Mouse (Mus musculus) forebrain, embryonic 16.5 days (tissue): ENCODE data around the gene Atp5j. TPM values are rescaled to one million over a fixed set of nuclear protein-coding genes. Genes with fewer than 3 reads are reported as not detected.

ENCODE experiments used
- ATAC-seq: fragments of 200-750 bp; cut with Nextera tagmentation; 2 replicates; pipeline ENCODE4 v1.8.0; 2017; ENCODE audit warnings: mild to moderate bottlenecking, moderate library complexity
- H3K27ac ChIP-seq: fragments of 300-500 bp; sonication (generic); 2 replicates; pipeline ENCODE4 v1.5.1; 2014; ENCODE audit warnings: low read length, control low read depth
- H3K27me3 ChIP-seq: fragments of 300-500 bp; sonication (generic); replicated peaks from 2 replicates; pipeline ENCODE4 v1.6.1; 2014; ENCODE audit warnings: low read length; ENCODE audit not compliant: control insufficient read depth, insufficient read depth
- H3K36me3 ChIP-seq: fragments of 300-500 bp; sonication (generic); 2 replicates; pipeline ENCODE4 v1.6.1; 2014; ENCODE audit not compliant: control insufficient read depth, insufficient read depth
- H3K4me1 ChIP-seq: fragments of 300-500 bp; sonication (generic); replicated peaks from 2 replicates; pipeline ENCODE4 v1.6.1; 2014; ENCODE audit warnings: low read length; ENCODE audit not compliant: control insufficient read depth, insufficient read depth
- H3K4me2 ChIP-seq: fragments of 300-500 bp; sonication (generic); 2 replicates; pipeline ENCODE4 v1.6.1; 2014; ENCODE audit warnings: mild to moderate bottlenecking, low read length, control low read depth
- H3K4me3 ChIP-seq: fragments of 300-500 bp; sonication (generic); replicated peaks from 2 replicates; pipeline ENCODE4 v1.5.1; 2014; ENCODE audit warnings: mild to moderate bottlenecking, low read length, control low read depth
- H3K9ac ChIP-seq: fragments of 300-500 bp; sonication (generic); replicated peaks from 2 replicates; pipeline ENCODE4 v1.6.1; 2014; ENCODE audit warnings: low read depth, low read length, control low read depth
- H3K9me3 ChIP-seq: fragments of 300-500 bp; sonication (generic); 2 replicates; pipeline ENCODE4 v1.6.1; 2016; ENCODE audit warnings: low read length; ENCODE audit not compliant: control insufficient read depth
- WGBS: fragments of 180-500 bp; shearing (Covaris S2); extraction: QIAGEN DNeasy Blood & Tissue Kit; methylation state at CpG from one replicate; pipeline ENCODE4 v1.1.7; 2014; 5-methylcytosine and 5-hydroxymethylcytosine counted together
- polyA plus RNA-seq: library from polyadenylated mRNA; unstranded; fragments of >200 nt; fragmentation: Nextera tagmentation; extraction: Ambion mirVana; gene quantifications from 2 replicates; pipeline ENCODE4 v1.2.1, GENCODE M21; 2015

Gene Atp5j
- polyA plus RNA-seq: 635 and 648 TPM in 2 replicates

DNA sequence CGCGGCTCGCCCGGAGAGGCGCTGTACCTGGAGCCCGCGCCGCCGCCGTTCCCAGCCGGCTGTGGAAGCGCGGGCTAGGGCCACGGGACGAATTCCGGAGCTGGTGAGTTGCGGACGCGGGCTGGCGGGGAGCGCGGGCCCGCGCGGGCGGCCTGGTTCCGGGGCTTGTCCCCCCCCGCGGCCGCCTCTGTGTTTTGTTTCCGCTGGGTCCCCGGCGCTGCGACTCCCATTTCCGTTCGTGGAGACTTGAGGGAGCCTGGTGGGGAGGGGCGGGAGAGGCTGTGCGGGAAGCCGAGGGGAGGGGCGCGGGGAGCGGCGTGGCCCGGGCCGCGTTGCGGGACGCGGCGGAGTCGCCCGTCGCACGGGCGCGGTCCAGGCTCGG is at the start of gene Atp5j:
TSS of gene Atp5j (minus strand) at position 185 of the 382 bp plus-strand sequence.
- no peaks in the 10 kb centered on the region for H3K27me3 ChIP-seq
- ATAC-seq: peak; percentile 74
- H3K9ac ChIP-seq: peak within 1 kb of the TSS; percentile 84
- peak within 1 kb of the TSS; percentile 90 for H3K27ac ChIP-seq
- H3K4me2 ChIP-seq: peak within 1 kb of the TSS; percentile 89
- H3K9me3 ChIP-seq: no peaks in the 10 kb centered on the region
- peak within 1 kb of the TSS; percentile 65 for H3K4me3 ChIP-seq
- under 1% methylated on average over 45 of the region's 57 CpGs for WGBS
- peaks cover 28% of the 10 kb centered on the region for H3K4me1 ChIP-seq
- peaks cover 9% of the 10 kb centered on the region for H3K36me3 ChIP-seq

- WGBS: 87% methylated on average over 8 of the region's 8 CpGs
Measured at GRCm38 (mm10) chr16:84884572-84884971, 49.1 kb upstream of the Atp5j start.

DNA sequence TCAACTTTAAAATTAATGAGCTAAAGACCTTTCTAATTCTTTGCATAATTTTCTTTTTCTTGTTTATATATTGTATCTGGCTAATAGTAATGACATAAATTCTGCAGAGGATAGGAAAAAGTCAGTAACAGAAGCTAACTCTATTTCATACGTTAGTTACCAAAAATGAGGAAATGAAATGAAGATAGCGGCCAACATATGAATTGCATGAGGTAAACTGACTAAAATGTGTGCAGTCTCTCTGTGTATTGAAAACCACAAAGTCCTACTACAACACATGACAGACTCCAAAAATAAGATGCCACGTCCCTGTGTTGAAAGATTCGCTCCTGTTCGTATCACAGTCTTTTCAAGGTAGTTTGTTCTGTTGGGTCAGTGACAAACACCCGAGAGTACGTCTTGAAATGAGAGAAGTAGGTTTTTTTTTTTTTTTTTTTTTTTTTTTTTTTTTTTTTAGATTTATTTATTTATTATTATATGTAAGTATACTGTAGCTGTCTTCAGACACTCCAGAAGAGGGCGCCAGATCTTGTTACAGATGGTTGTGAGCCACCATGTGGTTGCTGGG is 46.4 kb upstream of the Atp5j start:
- Histone ChIP-seq H3K4me1 (peaks cover 2% of the 10 kb centered on the region; the same call in 1 of the 2 replicates), H3K9ac (no peak overlapping the region), H3K4me2 (no peak overlapping the region), H3K9me3 (no peaks in the 10 kb centered on the region), H3K4me3 (no peak overlapping the region), H3K36me3 (no peaks in the 10 kb centered on the region), H3K27ac (no peak overlapping the region), H3K27me3 (no peaks in the 10 kb centered on the region)
- 96% methylated on average over 7 of the region's 8 CpGs for WGBS
- no peak for ATAC-seq

More at GRCm38 (mm10) chr16:84884572-84884971, 49.1 kb upstream of the Atp5j start:
- Histone ChIP-seq H3K4me3 (no peak overlapping the region), H3K27me3 (no peaks in the 10 kb centered on the region), H3K4me2 (no peak overlapping the region), H3K36me3 (no peaks in the 10 kb centered on the region), H3K9ac (no peak overlapping the region), H3K9me3 (no peaks in the 10 kb centered on the region), H3K27ac (no peak overlapping the region), H3K4me1 (no peaks in the 10 kb centered on the region)
- no peak for ATAC-seq

GRCm38 (mm10) chr16:84881168-84881567 is 45.7 kb upstream of the Atp5j start:
- H3K9me3 ChIP-seq: no peaks in the 10 kb centered on the region

GRCm38 (mm10) chr16:84879146-84879545 is 43.7 kb upstream of the Atp5j start:
- WGBS: 21% methylated on average over 5 of the region's 5 CpGs
- no peaks in the 10 kb centered on the region for H3K27me3 ChIP-seq
- H3K27ac ChIP-seq: no peak overlapping the region
- peaks cover 17% of the 10 kb centered on the region for H3K4me1 ChIP-seq
- no peak overlapping the region for H3K4me2 ChIP-seq
- no peak overlapping the region for H3K4me3 ChIP-seq
- no peaks in the 10 kb centered on the region for H3K9me3 ChIP-seq
- H3K36me3 ChIP-seq: no peaks in the 10 kb centered on the region
- 0 out of 2 replicates have a peak, but pooled peaks have one; percentile 37 for ATAC-seq
- no peak overlapping the region for H3K9ac ChIP-seq

More at GRCm38 (mm10) chr16:84881168-84881567, 45.7 kb upstream of the Atp5j start:
- no peaks in the 10 kb centered on the region for H3K27me3 ChIP-seq
- H3K4me3 ChIP-seq: no peak overlapping the region
- ATAC-seq: no peak
- H3K27ac ChIP-seq: no peak overlapping the region
- H3K4me1 ChIP-seq: peaks cover 5% of the 10 kb centered on the region
- no peak overlapping the region for H3K9ac ChIP-seq
- WGBS: 89% methylated on average over 9 of the region's 9 CpGs
- H3K4me2 ChIP-seq: no peak overlapping the region
- no peaks in the 10 kb centered on the region for H3K36me3 ChIP-seq

GRCm38 (mm10) chr16:84876082-84876481 is 40.7 kb upstream of the Atp5j start:
- 26% methylated on average over 8 of the region's 8 CpGs for WGBS
- no peak overlapping the region for H3K27ac ChIP-seq
- no peaks in the 10 kb centered on the region for H3K27me3 ChIP-seq
- no peak overlapping the region for H3K4me3 ChIP-seq
- H3K36me3 ChIP-seq: no peaks in the 10 kb centered on the region
- H3K9me3 ChIP-seq: no peaks in the 10 kb centered on the region
- H3K4me1 ChIP-seq: peaks cover 17% of the 10 kb centered on the region
- no peak overlapping the region for H3K9ac ChIP-seq
- peak overlapping the region; percentile 8 for H3K4me2 ChIP-seq
- ATAC-seq: peak; percentile 82

- H3K36me3 ChIP-seq: no peaks in the 10 kb centered on the region
- peaks cover 17% of the 10 kb centered on the region for H3K4me1 ChIP-seq
- no peaks in the 10 kb centered on the region for H3K9me3 ChIP-seq
- no peak overlapping the region for H3K4me3 ChIP-seq
- H3K4me2 ChIP-seq: peak overlapping the region; percentile 8
- H3K27me3 ChIP-seq: no peaks in the 10 kb centered on the region
- H3K9ac ChIP-seq: no peak overlapping the region
- H3K27ac ChIP-seq: no peak overlapping the region
- peak; percentile 79 for ATAC-seq
- WGBS: 53% methylated on average over 7 of the region's 7 CpGs
Measured at GRCm38 (mm10) chr16:84875718-84876035, 40.3 kb upstream of the Atp5j start.

DNA sequence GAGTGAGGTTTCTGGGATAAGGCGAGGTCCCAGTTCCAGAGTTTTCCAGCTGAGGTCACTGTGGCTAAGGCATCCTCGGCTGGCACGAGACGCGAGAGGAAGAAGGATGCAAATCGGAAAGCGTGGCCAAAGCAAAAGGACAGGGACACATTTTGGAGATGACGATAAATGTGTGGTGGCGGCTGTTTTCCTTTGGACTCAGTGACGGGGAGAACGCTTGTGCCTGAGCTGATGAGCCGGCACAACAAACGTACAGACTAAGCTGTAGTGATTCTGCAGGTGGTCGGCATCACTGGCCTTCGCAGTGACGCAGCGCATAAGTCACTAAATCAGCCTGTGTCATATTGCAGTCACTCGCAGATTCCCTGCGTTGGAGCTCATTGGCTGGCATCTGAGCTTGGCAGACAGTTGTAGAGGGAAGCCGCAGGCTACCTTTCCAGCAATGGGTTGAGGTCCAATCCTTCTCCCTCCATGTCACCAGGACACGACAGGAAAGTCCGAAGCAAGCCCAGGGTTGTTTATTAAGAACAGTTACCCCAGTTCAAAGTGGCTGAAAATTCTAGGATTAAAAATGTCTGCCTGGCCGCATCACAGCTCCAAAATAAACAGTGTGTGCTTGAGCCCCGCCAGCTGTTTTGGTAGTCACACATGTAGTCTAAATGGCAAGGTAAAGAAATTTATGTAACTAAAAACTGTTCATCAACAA is 39.7 kb upstream of the Atp5j start:
- Histone ChIP-seq H3K4me1 (peaks cover 17% of the 10 kb centered on the region), H3K4me3 (no peak overlapping the region), H3K27ac (no peak overlapping the region), H3K36me3 (no peaks in the 10 kb centered on the region), H3K9me3 (no peaks in the 10 kb centered on the region), H3K27me3 (no peaks in the 10 kb centered on the region), H3K9ac (no peak overlapping the region), H3K4me2 (peak overlapping the region; percentile 19)
- peak; percentile 36 for ATAC-seq
- 69% methylated on average over 24 of the region's 24 CpGs for WGBS

GRCm38 (mm10) chr16:84873805-84874204 is 38.4 kb upstream of the Atp5j start:
- Histone ChIP-seq H3K27me3 (no peaks in the 10 kb centered on the region), H3K36me3 (no peaks in the 10 kb centered on the region), H3K9ac (no peak overlapping the region), H3K4me2 (no peak overlapping the region), H3K4me1 (peaks cover 15% of the 10 kb centered on the region), H3K9me3 (no peaks in the 10 kb centered on the region), H3K4me3 (no peak overlapping the region), H3K27ac (no peak overlapping the region)
- ATAC-seq: no peak
- 79% methylated on average over 8 of the region's 8 CpGs for WGBS
